Mouse (Mus musculus) kidney, postnatal 4 days (tissue): ENCODE measurements around the gene AY074887.

Source experiments
- DNase-seq, 2 experiments: peaks; one replicate each; pipeline ENCODE4 v3.0.0; 2021; ENCODE audit warnings: mixed read lengths in 2 of 2

Gene AY074887

DNA sequence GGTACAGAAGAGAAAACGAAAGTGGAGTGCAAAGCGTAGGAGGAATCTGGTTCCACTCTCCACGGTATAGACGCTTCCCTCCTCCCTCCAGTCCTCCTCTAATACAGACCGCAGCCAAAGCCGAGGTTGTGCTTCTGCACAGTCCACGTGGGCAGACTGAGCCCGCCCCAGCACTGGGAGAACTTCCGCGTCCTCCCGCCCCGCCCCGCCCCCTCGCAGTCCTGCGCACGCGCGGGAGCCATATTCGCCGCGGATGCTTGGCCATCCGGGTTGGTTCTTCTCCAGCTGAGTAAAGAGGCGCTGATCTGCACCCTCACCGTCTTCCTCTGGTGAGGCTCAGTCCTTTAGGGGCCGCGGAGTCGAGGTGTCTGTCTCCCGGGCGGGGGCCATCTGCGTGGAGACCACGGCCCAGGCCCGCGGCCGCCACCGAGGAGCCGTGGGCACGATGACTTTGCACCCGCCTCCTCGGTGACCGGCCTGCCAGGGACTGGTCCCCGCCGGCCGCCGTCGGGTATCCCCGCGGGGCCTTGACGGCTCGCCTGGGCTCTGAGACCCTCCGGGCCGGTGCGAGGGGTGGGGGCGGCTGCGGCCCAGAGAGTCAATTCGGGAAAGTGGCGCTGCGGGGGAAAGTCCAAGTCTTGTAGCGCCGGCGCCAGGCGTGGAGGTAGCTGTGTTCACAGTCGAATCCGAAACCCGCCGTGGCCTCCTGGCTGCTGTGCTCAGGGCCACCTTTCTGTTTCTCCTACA lies at the start of gene AY074887, which contains the start of gene Psma4:
Gene AY074887 (minus strand): TSS at position 424 of the 747 bp plus-strand sequence.
Gene Psma4 (plus strand): TSS at position 216 of the 747 bp plus-strand sequence.
- DNase-seq = peak; percentile 96 to 97

DNA sequence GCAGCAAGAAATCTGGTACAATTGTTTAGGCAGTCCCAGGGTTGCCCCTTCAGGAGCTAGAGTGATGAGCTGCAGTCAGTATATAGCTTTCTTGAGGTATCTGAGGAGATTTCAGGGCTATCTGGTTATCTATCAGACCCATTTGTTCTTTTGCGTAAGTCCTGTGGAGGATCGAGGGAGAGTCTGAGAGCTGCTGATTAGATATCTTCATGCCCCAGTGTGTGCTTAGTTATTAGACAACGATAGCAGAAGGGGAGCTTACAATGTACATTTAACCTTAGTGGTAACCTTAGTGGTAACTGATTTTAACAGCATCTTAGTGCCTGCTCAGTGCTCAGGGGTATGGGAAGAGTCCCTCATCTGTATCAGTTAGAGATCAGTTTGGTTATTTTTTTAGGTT lies 44.8 kb upstream of the AY074887 start:
- DNase-seq = no peak

DNA sequence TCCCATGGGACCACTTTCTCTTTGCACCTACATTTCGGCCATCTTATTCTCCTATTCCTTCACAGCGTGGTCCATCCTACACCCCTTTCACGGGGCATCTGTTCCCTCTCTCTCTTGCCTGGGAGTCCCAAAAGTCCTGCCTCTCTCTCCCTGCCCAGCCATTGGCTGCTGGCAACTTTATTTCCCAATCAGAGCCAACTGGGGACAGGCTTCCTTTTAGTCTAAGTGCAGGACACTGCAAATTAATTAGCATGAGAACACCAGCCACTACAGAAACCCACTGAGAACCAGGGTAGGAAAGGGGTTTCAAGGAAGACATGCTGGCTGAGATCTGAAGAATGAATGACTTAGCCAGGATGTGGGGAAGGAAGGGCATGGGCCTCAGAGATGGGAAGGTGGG lies 43.6 kb upstream of the AY074887 start:
- no peak for DNase-seq

DNA sequence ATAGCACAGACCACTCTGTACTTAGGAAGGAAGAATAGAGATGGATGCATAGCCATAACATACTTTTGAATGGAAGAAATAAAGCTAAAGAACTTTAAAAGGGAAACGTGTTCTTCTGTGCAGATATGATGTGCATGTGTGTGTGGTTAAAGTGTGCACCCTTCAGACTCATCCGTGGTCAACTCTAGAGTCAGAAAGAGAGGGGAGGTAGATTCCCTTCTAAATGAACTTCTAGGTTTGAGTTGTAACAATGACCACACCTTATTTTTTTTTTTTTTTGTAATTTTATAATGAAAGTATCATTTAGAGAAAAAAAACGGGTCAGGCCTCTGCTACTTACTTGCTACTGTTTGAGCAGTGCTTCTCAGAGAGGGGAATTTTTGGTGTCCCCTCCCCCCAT lies 39.6 kb upstream of the AY074887 start:
- DNase-seq = no peak

DNA sequence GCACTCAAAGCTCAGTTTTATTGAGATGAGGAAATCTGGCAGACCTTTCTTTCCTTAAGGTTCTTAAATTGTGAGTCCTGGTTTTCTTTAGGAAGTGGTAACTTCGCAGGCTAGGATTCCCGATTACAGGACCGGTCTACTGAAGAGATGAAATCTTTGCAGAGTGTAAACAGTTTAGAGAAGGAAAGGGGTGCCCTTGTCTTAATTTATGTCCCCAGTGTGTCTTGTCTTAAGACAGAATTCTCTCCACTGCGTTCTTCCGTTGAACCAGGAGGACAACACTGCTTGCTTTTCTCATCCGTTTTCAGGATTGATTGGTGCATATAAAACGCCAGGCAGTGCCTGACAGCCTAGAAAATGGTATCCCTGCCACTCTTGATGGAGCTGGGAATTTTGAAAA lies 31.6 kb upstream of the AY074887 start:
- no peak for DNase-seq

DNA sequence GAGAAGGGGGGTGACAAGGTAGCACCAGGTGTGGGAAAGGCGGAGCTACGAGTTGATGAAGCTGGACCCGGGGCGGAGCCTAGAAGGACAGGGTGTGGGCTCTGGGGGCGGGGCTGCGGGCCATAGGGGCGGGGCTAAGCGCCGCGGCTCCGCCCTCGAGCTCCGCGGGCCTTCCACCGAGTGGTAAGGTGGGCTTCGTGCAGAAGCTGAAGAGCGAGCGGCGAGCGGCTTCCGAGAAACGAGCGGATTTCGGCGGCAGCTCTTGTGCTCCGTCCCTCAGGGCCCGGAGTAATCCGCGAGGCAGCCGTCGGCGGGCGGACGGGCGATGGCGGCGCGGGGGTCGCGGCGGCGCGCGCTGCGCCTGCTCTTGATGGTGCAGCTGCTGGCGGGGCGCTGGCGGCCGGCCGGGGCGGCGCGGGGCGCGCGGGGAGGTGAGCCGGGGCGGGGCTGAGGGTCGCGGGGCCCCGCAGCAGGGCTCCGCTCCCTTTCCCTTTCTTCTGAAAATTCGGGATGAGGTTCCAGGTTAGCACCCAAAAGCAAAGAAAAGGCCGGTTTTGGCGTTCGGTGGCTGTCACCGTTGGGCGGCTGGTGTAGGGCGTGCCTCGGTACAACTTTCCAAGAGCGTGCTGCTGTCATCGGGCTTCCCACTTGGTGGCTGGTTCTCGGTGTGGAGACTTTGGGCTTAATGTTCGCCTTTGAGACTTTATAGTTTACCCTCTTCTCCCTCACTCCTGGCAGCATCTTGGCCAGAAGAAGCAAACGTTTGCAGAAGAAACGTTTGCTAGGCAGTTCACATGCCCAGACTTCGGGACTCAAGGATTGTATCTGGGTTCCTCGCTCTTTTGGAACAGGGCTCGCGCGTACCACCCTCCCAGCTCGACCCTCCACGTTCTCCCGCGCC lies 30.7 kb upstream of the AY074887 start:
- peak; percentile 66 to 77 for DNase-seq

DNA sequence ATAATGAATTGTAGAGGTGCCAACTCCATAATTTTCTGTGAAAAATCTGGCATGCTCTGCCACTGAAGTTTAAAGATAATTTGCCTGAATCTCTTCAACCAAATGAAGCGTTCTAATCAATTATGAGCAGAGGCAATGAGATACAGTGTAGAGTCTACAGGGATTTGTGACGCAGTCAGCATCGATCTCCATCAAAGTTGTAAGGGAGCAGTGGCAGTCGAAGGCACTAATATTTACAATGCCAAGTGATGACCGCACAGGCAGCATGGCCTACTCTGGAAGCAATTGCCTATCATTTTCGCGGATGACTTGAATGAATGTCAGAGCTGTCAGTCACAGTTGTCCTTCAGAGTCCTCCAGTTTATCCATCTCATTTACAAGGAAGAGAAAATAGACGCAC lies 29.9 kb upstream of the AY074887 start, which contains the start of gene Chrna5:
Gene Chrna5 (plus strand): TSS at position 207 of the 400 bp plus-strand sequence.
- DNase-seq = no peak

DNA sequence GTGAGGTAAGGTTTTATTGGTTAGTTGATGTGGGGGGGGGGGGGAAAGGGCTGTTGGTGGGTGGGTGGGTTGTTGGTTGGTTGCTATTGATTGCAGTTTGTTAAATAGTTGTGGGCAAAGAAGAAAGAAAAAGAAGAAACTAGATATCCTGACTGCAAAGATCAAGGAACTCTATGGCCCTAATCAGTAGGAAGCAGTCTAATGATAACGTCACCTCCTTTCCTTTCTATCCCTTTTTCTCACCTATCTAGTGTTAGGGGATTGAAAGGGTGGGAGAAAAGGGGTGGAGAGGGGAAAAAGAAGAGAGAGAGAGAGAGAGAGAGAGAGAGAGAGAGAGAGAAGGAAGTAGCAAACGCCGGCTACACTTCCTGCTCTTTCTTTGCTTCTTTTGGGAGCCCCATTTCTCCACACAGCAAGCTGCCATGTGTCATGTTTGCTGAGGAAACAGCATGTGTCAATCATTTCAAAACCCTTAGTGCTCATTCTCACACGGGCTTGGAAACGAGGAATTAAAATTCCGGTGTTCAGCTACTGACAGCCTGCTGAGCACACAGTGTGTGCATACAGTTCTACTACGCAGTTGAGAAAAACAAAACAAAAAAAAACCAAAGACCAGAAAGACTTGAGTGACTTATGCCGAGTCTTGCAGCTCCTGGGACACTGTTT lies 19.3 kb upstream of the AY074887 start:
- DNase-seq = no peak

DNA sequence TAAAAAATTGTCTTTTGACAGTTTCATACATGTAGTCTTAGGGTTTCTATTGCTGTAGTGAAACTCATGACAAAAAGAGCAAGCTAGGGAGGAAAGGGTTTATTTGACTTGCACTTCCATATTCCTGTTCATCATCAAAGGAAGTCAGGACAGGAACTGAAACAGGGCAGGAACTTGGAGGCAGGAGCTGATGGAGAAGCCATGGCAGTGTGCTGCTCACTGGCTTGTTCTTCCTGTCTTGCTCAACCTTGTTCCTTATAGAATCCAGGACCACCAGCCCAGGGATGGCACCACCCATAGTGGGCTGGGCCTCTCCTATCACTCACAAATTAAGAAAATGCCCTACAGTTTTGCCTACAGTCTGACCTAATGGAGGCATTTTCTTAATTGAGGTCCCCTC lies 12.9 kb upstream of the AY074887 start:
- no peak for DNase-seq

DNA sequence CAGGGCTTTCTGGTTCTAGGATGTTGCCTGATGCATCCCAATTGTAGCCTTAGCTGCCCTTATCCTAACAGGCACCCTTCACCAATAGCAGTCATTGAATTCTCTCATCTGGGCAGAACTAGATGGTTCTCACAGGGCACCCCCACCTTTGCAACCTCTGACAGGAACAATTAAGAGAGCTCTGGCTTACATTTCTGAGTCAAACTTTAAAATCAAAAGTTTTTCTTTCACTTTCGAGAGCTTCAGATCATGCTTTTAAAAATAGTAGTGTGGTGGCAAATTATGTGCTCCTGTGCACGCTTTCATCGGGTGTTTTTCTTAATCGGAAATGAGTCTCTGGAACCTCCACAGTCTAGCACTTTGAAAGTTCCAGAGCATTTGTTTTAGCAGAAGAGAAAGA lies 10.3 kb upstream of the AY074887 start:
- no peak for DNase-seq

DNA sequence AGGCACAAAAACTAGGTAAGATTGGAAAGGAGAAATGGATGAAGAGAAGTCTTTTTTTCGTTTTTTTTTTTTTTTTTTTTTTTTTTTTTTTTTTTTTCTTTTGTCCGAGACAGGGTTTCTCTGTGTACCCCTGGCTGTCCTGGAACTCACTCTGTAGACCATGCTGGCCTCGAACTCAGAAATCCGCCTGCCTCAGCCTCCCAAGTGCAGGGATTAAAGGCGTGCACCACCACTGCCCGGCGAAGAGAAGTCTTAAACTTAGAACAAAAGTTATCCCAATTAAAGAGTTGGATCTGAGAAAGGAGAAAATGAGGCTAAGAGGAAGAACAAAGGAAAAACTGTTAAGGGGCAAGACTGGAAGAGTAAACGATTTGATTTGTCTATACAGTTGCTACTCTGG lies 636 bp downstream of the AY074887 start:
- DNase-seq = peak in 1 of 2 experiments; percentile 17

DNA sequence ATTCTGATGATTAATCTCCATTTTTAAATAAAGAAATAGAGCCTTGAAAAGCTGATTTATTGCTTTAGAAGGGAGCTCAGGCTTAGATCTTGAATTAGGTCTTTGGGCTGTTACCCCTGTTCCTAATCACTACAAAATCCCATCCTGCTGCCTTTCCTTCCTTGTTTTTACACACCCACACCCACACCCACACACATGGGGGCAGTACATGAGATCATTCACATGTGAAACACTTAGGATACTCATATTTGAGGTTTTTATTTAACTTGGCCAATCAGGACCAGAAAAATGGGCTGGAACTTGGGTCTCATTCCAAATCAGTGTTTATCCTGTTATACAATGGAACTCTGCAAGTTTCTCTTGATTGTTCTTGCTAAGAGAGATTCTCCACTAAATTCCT lies 1.3 kb downstream of the AY074887 start:
- no peak for DNase-seq

DNA sequence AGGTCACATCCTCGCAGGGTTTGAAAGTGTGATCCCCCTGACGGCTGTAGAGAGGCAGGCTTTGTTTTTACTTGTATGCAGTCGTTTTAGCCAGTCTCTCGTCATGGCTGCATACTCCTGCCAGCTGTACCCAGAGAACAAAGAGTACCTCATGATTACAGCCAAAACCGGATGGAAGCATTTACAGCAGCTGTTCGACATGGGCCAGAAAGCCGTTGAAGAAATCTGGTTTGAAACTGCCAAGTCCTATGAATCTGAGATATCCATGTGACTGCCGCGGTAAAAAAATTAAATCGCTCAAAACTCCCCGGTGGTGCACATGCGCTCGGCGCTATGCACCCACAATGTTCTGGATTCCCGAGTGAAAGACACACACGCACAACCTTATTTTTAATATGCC lies 4.5 kb downstream of the AY074887 start:
- DNase-seq = no peak

DNA sequence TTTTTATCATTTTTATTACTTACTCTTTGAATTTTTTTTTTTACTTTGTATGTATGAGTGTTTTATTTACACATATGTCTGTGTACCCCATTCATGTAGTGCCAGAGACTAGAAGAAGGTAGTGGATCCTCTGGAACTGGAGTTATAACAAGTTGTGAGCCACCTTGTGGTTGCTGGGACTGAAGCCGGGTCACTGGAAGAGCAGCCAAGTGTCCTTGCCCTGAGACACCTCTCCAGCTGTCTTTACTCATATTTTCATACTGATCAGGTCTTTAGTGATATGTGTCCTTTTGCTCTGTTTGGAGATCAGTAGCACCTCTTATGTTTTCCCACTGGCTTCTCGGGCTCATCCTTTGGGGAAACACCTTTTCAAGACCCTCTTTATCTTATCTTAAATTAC lies 6.3 kb downstream of the AY074887 start:
- DNase-seq = no peak

DNA sequence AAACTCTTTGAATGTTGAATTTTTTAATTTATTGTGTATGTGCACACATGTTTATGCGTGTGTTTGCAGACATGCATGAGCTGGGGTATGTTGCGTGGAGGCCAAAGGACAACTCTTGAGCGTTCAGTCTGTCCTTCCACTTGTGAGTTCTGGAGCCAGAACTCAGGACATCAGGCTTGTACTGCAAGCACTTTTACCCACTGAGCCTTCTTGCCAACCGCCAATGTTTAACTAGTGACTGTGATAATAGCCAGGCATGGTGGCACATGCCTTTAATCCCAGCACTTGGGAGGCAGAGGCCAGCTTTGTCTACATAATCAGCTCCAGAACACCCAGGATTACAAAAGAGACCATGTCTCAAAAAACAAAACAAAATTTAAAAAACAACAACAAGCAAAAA lies 8.7 kb downstream of the AY074887 start:
- DNase-seq = no peak

DNA sequence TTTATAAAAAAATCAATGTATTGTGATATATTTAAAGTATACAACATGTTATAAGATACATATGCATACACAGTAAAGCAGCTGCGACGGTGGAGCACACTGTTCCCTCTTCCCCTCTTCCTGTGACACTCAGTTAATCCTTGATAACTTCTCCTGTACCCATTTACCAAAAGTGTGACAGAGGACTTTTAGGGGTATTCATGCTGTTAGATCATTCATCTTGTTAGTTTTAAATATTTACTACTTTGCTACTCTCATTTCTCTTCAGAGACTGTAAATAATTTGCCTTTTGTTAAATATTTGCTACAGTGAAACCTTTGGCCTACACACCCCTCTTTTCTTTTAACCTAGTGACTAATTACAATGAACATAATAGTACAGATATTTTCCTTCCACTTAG lies 18.4 kb downstream of the AY074887 start:
- DNase-seq = no peak

DNA sequence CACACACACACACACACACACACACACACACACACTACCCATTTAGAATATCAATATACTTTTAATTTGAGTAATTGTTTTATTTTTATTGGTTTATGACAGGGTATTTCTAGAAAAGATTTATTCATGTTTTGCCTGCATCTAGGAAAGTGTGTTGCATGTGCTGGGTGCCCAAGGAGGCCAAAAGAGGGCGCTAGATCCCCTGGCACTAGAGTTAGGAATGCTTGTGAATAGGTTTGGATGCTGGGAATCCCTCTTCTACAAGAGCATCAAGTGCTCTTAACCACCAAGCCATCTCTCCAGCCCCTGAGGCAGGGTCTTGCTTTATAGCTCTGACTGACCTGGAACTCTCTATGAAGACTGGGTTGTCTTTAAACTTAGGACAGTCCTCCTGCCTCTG lies 19.0 kb downstream of the AY074887 start:
- peak; percentile 10 to 22 for DNase-seq

DNA sequence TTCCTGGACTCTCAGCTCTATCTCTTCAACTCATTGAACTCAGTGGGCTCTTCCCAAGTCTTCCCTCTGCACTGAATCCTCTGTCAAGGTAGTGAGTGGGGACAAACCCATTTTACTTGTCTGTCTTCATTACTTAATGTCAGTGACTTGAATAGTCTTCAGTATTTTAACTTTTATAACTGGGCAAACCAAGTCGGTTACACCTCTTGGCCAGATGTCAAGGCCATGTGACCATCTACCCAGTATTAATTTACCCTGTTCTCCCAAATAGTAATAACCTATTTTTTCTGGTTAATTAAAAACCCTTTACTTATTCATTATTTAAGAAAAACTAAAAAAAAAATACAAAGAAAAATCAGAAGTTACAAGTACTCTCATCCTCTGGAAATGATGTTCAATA lies 20.1 kb downstream of the AY074887 start:
- no peak for DNase-seq

DNA sequence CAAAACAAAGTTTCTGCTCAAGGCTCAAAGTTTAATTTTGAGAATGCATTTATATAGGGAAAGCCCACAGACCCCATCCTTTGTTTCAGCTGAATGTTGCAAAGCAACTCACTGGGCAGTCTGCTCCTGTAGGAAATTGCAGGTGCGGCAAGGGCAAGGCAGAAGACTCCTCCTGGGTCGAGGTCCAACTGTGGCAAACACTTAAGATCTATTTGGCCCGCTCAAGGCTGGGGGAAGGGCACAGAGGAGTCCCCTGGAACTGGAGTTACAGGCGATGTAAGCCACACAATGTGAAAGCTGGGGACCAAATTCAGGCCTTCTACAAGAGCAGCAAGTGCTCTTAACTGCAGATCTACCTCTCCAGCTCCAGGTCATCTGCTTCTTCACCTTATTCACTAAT lies 30.9 kb downstream of the AY074887 start:
- DNase-seq = peak; percentile 12 to 45

DNA sequence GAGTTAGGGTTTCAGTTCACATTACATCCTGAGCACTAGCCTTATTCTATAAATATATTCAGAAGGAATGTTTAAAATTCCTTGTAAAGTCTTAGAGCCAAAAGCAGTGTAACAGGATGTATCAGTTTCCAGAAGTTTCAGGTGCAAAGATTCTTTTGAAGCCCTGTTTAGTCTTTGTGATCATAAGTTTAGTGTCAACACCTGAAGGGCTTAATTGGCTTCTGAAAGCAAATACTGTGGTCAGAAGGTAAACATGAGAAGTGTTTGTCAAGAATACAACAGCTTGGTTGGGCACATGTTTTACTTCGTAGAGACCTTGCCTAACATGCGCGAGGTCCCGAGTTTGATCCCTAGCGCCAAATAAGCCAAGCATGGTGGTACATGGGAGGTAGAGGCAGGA lies 32.0 kb downstream of the AY074887 start:
- DNase-seq = no peak

DNA sequence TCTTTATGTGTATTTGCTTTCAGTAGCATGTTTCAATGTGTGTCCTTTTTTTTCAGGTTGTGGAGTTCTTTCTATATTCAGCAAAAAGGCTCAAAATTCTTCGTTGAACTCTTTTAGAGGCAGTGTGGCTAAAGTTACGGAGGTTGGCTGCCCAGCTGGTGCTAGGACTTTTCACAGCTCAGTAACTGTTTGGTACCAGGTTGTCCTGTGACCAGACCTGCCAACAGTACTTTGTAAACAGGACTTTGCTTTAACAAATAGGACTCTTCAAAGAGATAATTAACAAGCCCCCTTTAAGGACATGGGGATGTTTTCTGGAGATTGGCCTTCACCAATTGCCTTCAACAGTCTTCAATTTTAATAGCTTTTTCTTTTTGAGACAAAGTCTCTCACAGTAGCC lies 32.6 kb downstream of the AY074887 start:
- DNase-seq = no peak

DNA sequence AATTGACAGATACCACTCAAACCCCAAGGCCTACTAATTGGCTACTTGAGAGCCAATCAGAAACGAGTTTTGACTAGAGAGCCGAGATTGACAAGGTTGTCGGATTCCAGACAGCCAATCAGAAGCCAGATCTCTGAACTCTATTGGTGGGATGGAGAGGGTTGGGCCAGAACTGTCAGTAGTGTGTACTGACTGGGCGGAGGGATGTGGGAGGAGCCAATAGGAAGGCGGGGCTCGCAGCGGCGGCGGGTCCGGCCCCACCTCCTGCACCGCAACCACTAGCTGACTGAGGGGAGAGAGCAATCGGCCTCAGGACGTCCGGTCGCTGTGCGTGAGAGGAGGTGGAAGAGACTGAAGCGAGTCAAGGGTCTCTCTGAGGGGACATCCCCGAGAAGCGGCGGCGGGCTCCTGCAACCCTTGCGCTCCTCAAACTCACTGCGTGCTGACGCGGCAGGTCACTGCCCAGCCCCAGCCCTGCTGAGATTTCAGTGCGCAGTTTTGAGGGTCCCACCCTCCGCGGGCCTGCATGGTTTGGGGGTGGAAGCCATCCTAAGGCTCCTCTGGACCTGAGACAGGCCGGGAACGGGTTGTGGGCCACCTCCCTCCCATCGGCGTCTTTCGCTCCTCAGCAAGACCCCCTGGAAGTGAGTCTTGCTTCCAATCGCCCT lies 33.7 kb downstream of the AY074887 start, which contains the start of gene Hykk:
Gene Hykk (plus strand): TSS at position 274 of the 668 bp plus-strand sequence.
- DNase-seq = peak; percentile 92 to 95

DNA sequence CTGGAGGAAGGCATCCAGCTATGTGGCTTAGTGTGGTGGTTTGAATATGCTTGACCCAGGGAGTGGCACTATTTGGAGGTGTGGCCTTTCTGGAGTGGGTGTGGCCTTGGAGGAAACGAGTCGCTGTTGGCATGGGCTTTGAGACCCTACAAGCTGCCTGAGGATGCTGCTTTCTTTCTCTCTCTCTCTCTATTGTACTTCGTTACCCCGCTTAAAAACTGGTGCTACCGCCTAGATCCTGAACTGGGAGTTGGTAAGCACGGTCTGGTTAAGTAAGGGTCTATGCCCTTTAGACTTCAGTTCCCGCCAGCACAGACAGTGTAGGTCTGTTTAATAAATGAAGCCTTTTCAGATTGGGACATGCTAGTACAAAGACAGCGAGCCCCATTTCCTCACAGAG lies 34.4 kb downstream of the AY074887 start:
- DNase-seq = no peak
